Mouse (Mus musculus) liver, postnatal 0 days (tissue): ENCODE measurements around the gene Gm867. TPM values are rescaled to one million over a fixed set of nuclear protein-coding genes. Genes with fewer than 3 reads are reported as not detected.
A peak's percentile ranks its signal among the peaks of the same experiment; 100 is the strongest.

Source experiments
- ATAC-seq: fragments of 200-750 bp; cut with Nextera tagmentation; 2 replicates; pipeline ENCODE4 v1.8.0; 2017; ENCODE audit warnings: mild to moderate bottlenecking, moderate library complexity
- DNase-seq: peaks from one replicate; pipeline ENCODE4 v3.0.0-alpha.2; 2016
- H3K27ac ChIP-seq: fragments of 300-500 bp; sonication (generic); 2 replicates; pipeline ENCODE4 v1.5.1; 2014; ENCODE audit warnings: antibody characterized with exemption, moderate library complexity, mild to moderate bottlenecking, low read depth
- H3K27me3 ChIP-seq: fragments of 300-500 bp; sonication (generic); 2 replicates; pipeline ENCODE4 v1.6.1; 2014; ENCODE audit warnings: low read length, control low read depth, mixed read lengths; ENCODE audit not compliant: insufficient read depth
- H3K36me3 ChIP-seq: fragments of 300-500 bp; sonication (generic); replicated peaks from 2 replicates; pipeline ENCODE4 v1.6.1; 2014; ENCODE audit warnings: mild to moderate bottlenecking, control low read depth, low read length, moderate library complexity, mixed read lengths; ENCODE audit not compliant: insufficient read depth
- H3K4me1 ChIP-seq: fragments of 300-500 bp; sonication (generic); 2 replicates; pipeline ENCODE4 v1.6.1; 2014; ENCODE audit warnings: antibody characterized with exemption, mild to moderate bottlenecking, control low read depth; ENCODE audit not compliant: insufficient read depth
- H3K4me2 ChIP-seq: fragments of 300-500 bp; sonication (generic); 2 replicates; pipeline ENCODE4 v1.6.1; 2014; ENCODE audit warnings: low read depth, mild to moderate bottlenecking, low read length, moderate library complexity, mixed read lengths
- H3K4me3 ChIP-seq: fragments of 300-500 bp; sonication (generic); 2 replicates; pipeline ENCODE4 v1.5.1; 2014; ENCODE audit warnings: low read depth, low read length
- H3K9ac ChIP-seq: fragments of 300-500 bp; sonication (generic); replicated peaks from 2 replicates; pipeline ENCODE4 v1.6.1; 2014; ENCODE audit warnings: mild to moderate bottlenecking, moderate library complexity
- H3K9me3 ChIP-seq: fragments of 300-500 bp; sonication (generic); 2 replicates; pipeline ENCODE4 v1.6.1; 2016; ENCODE audit warnings: mild to moderate bottlenecking, control low read depth, low read length, mixed read lengths
- CTCF ChIP-seq: sonication (generic); IDR thresholded peaks from 2 replicates; pipeline ENCODE4 v1.5.1; 2016; ENCODE audit warnings: antibody characterized with exemption, low read depth
- EP300 ChIP-seq: IDR thresholded peaks from 2 replicates; pipeline ENCODE4 v1.6.1; 2016; ENCODE audit warnings: antibody characterized with exemption, low read depth, mild to moderate bottlenecking
- WGBS: fragments of 180-500 bp; shearing (Covaris S2); extraction: QIAGEN DNeasy Blood & Tissue Kit; methylation state at CpG from one replicate; pipeline ENCODE4 v1.1.7; 2014; ENCODE audit not compliant: insufficient replicate concordance; 5-methylcytosine and 5-hydroxymethylcytosine counted together
- polyA plus RNA-seq: library from polyadenylated mRNA; unstranded; fragments of >200 nt; fragmentation: Nextera tagmentation; extraction: Ambion mirVana; gene quantifications from 2 replicates; pipeline ENCODE4 v1.2.1, GENCODE M21; 2015

Gm867 gene
- polyA plus RNA-seq, 1 experiment from 2014 or later = 8.6 TPM

DNA sequence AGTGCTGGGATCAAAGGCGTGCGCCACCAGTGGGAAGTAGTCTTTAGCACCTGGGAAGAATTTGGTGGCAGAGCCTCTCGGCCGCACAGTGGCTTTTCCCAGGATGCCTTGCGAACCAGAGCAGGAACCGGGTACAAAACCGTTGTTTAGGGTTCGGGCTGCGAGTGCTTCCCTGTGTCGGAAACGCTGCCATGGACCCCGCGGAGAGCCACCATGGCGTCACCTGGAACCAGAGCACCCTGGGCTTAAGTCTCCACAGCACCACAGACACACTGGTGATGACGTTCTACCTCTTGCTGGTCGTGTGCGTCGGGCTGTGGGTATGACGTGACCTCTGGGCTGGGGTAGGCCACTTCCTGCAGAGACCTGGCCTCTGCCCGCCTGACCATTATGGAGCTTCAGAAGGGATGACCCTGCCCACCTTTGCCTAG lies 13.9 kb upstream of the Gm867 start, which contains the start of gene Gm5134:
Gene Gm5134, plus strand, starts transcription at position 134 of the 431 bp plus-strand sequence.
- H3K4me3 ChIP-seq = 0 out of 2 replicates have a peak within 1 kb of the TSS, but pooled peaks have one; percentile 24
- 26% methylated on average over 20 of the region's 20 CpGs for WGBS
- H3K27ac ChIP-seq = no peak within 1 kb of the TSS
- peak within 1 kb of the TSS; percentile 62 for H3K4me2 ChIP-seq
- no peaks in the 10 kb centered on the region for H3K9me3 ChIP-seq
- DNase-seq (no peak), ATAC-seq (no peak)
- H3K9ac ChIP-seq = no peak within 1 kb of the TSS
- no peaks in the 10 kb centered on the region for H3K36me3 ChIP-seq
- H3K4me1 ChIP-seq = no peaks in the 10 kb centered on the region; the same call in 1 of the 2 replicates
- peaks cover 9% of the 10 kb centered on the region; the same call in 1 of the 2 replicates for H3K27me3 ChIP-seq
- TF ChIP-seq CTCF = no peak
- no peak for TF ChIP-seq EP300

GRCm38 (mm10) chr10:75951424-75952050 lies 11.1 kb upstream of the Gm867 start:
- H3K27ac ChIP-seq = no peak overlapping the region
- no peaks in the 10 kb centered on the region; the same call in 1 of the 2 replicates for H3K4me1 ChIP-seq
- 4% methylated on average over 13 of the region's 13 CpGs for WGBS
- ATAC-seq (0 out of 2 replicates have a peak, but pooled peaks have one; percentile 7), DNase-seq (peak; percentile 68)
- H3K4me3 ChIP-seq = peak overlapping the region; percentile 42
- H3K9ac ChIP-seq = peak overlapping the region; percentile 35
- peaks cover 9% of the 10 kb centered on the region; the same call in 1 of the 2 replicates for H3K27me3 ChIP-seq
- peak overlapping the region; percentile 70 for H3K4me2 ChIP-seq
- TF ChIP-seq CTCF (peak; percentile 78), EP300 (no peak)
- H3K9me3 ChIP-seq = no peaks in the 10 kb centered on the region
- H3K36me3 ChIP-seq = no peaks in the 10 kb centered on the region

- Histone ChIP-seq H3K27me3 (peaks cover 9% of the 10 kb centered on the region; the same call in 1 of the 2 replicates), H3K4me3 (peak overlapping the region; percentile 42), H3K9ac (peak overlapping the region; percentile 35), H3K4me1 (no peaks in the 10 kb centered on the region; the same call in 1 of the 2 replicates), H3K36me3 (no peaks in the 10 kb centered on the region), H3K27ac (0 out of 2 replicates have a peak overlapping the region, but pooled peaks have one; percentile 39), H3K9me3 (no peaks in the 10 kb centered on the region), H3K4me2 (peak overlapping the region; percentile 70)
- TF ChIP-seq CTCF = no peak
- no peak for TF ChIP-seq EP300
- DNase-seq = peak; percentile 70
- peak; percentile 78 for ATAC-seq
- WGBS = 3% methylated on average over 23 of the region's 23 CpGs
Measured at GRCm38 (mm10) chr10:75950791-75951210, 10.3 kb upstream of the Gm867 start.

- no peaks in the 10 kb centered on the region for H3K9me3 ChIP-seq
- H3K4me1 ChIP-seq = no peaks in the 10 kb centered on the region; the same call in 1 of the 2 replicates
- H3K4me3 ChIP-seq = peak overlapping the region; percentile 42
- H3K4me2 ChIP-seq = peak overlapping the region; percentile 44
- 65% methylated on average over 22 of the region's 22 CpGs for WGBS
- peaks cover 9% of the 10 kb centered on the region; the same call in 1 of the 2 replicates for H3K27me3 ChIP-seq
- no peak overlapping the region for H3K9ac ChIP-seq
- no peaks in the 10 kb centered on the region for H3K36me3 ChIP-seq
- ATAC-seq (peak; percentile 14; the same call in 1 of the 2 replicates), DNase-seq (peak; percentile 62)
- H3K27ac ChIP-seq = peak overlapping the region; percentile 39; the same call in 1 of the 2 replicates
- TF ChIP-seq EP300 (no peak), CTCF (no peak)
Measured at GRCm38 (mm10) chr10:75949053-75950045, 8.9 kb upstream of the Gm867 start.

GRCm38 (mm10) chr10:75948079-75948478 lies 7.6 kb upstream of the Gm867 start:
- 50% methylated on average over 5 of the region's 5 CpGs for WGBS
- TF ChIP-seq EP300 (no peak), CTCF (no peak)
- no peak overlapping the region for H3K27ac ChIP-seq
- no peak overlapping the region for H3K4me2 ChIP-seq
- H3K27me3 ChIP-seq = peaks cover 9% of the 10 kb centered on the region; the same call in 1 of the 2 replicates
- no peak overlapping the region for H3K9ac ChIP-seq
- no peaks in the 10 kb centered on the region; the same call in 1 of the 2 replicates for H3K4me1 ChIP-seq
- ATAC-seq = no peak
- peak overlapping the region; percentile 32 for H3K4me3 ChIP-seq
- no peak for DNase-seq
- no peaks in the 10 kb centered on the region for H3K9me3 ChIP-seq
- no peaks in the 10 kb centered on the region for H3K36me3 ChIP-seq
